Mouse (Mus musculus) kidney, embryonic 15.5 days (tissue): Measurements from ENCODE around the gene BC016579. TPM values are rescaled to one million over a fixed set of nuclear protein-coding genes. Genes with fewer than 3 reads are reported as not detected.

Source experiments
- ATAC-seq: fragments of 200-750 bp; cut with Nextera tagmentation; replicated peaks from 2 replicates; pipeline ENCODE4 v1.8.0; 2017; ENCODE audit warnings: moderate TSS enrichment; ENCODE audit not compliant: low FRiP score
- H3K27ac ChIP-seq: fragments of 300-500 bp; sonication (generic); 2 replicates; pipeline ENCODE4 v1.5.1; 2015; ENCODE audit warnings: mild to moderate bottlenecking, inconsistent platforms
- H3K27me3 ChIP-seq: fragments of 300-500 bp; sonication (generic); 2 replicates; pipeline ENCODE4 v1.6.1; 2015; ENCODE audit warnings: inconsistent platforms
- H3K36me3 ChIP-seq: fragments of 300-500 bp; sonication (generic); 2 replicates; pipeline ENCODE4 v1.6.1; 2015; ENCODE audit warnings: inconsistent platforms
- H3K4me1 ChIP-seq: fragments of 300-500 bp; sonication (generic); 2 replicates; pipeline ENCODE4 v1.6.1; 2015; ENCODE audit warnings: inconsistent platforms
- H3K4me2 ChIP-seq: fragments of 300-500 bp; sonication (generic); 2 replicates; pipeline ENCODE4 v1.6.1; 2015; ENCODE audit warnings: moderate library complexity, mild to moderate bottlenecking, inconsistent platforms
- H3K4me3 ChIP-seq: fragments of 300-500 bp; sonication (generic); replicated peaks from 2 replicates; pipeline ENCODE4 v1.5.1; 2015; ENCODE audit warnings: mild to moderate bottlenecking, inconsistent platforms
- H3K9ac ChIP-seq: fragments of 300-500 bp; sonication (generic); 2 replicates; pipeline ENCODE4 v1.6.1; 2015; ENCODE audit warnings: mild to moderate bottlenecking, inconsistent platforms
- H3K9me3 ChIP-seq: fragments of 300-500 bp; sonication (generic); replicated peaks from 2 replicates; pipeline ENCODE4 v1.6.1; 2016; ENCODE audit warnings: inconsistent platforms
- WGBS: fragments of 180-500 bp; shearing (Covaris S2); methylation state at CpG from one replicate; pipeline ENCODE4 v1.1.7; 2015; ENCODE audit warnings: mixed read lengths; 5-methylcytosine and 5-hydroxymethylcytosine counted together
- polyA plus RNA-seq: library from polyadenylated mRNA; unstranded; fragments of >200 nt; fragmentation: Nextera tagmentation; extraction: Ambion mirVana; gene quantifications from 2 replicates; pipeline ENCODE4 v1.2.1, GENCODE M21; 2015

The BC016579 gene
- polyA plus RNA-seq, 1 experiment from 2014 or later: 0.23 TPM

DNA sequence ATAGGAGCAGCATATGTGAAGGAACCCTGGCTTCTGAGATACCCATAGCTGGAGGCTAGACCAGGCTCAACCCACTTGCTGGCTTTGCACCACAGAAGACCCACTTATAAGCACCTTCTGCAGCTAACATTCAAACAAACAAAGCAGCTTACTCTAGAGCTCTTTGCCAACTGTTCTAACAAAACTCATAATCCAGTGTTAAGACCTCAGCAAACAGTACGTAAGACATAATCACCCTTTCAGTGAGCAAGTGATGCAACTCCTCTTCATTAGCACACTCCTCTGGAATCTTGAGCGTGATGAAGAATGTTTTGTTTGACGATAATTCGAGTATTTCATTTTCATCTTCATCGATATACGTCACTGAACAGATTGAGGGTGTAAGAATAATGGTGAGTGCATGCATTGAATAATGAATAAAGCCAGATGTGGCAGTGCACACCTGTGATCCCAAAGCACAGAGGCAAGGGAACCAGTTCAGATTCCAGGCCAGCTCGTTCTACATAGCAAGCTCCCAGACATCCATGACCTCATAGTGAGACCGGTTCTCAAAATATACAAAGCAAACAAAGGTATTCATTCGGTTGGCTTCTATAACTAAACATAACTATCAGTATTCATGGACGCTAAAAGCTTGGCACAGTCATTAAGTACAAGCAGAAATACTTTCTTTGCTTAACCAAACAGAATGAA is 13.7 kb downstream of the BC016579 start:
- Histone ChIP-seq H3K4me1 (no peaks in the 10 kb centered on the region), H3K9ac (no peak overlapping the region), H3K36me3 (no peaks in the 10 kb centered on the region), H3K27me3 (no peaks in the 10 kb centered on the region), H3K4me2 (no peak overlapping the region), H3K27ac (no peak overlapping the region), H3K4me3 (no peak overlapping the region), H3K9me3 (no peaks in the 10 kb centered on the region)
- ATAC-seq: no peak
- 78% methylated on average over 10 of the region's 10 CpGs for WGBS

DNA sequence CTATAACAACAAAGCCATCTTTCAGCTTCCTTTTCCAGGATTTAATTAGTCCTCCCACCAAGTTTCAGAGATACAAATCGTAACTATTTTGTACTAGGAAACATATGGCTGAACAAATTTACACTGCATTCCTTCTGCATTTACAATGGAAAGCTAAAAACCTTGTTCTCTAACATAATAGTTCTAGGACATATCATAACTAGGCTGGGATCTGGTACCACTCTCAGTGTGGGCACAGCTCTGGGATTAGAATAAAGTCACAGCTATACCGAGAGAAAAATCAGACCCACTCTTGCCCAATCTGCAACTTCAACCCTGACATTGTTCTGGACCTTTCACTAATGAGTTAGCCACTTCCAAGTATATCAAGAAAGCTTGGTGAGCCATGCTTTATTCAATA is 18.0 kb downstream of the BC016579 start:
- no peak overlapping the region for H3K9ac ChIP-seq
- WGBS: 84% methylated on average over 2 of the region's 2 CpGs
- no peak overlapping the region for H3K4me2 ChIP-seq
- H3K36me3 ChIP-seq: no peaks in the 10 kb centered on the region
- no peak overlapping the region for H3K4me3 ChIP-seq
- no peak overlapping the region for H3K27ac ChIP-seq
- no peaks in the 10 kb centered on the region for H3K27me3 ChIP-seq
- H3K9me3 ChIP-seq: no peaks in the 10 kb centered on the region
- no peak for ATAC-seq
- no peaks in the 10 kb centered on the region for H3K4me1 ChIP-seq

DNA sequence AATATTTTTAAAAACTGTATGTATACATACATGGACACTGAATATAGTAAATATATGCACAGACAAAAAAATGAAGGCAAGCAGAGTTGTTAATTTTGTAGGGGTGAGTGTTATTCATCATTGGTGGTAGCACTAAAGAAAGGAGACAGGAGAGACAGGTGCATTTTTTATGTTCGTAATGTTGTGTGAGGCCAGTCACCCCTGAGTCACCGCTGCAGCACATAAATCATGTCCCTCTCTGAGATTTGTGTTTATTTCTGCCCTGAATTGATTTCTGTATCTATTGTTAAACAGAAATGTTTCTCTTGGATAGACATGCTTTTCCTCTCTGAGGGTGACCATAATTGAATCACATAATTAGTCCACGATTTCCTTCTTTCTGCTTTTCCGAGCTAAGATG is 21.4 kb downstream of the BC016579 start:
- Histone ChIP-seq H3K27me3 (no peaks in the 10 kb centered on the region), H3K9ac (no peak overlapping the region), H3K4me2 (no peak overlapping the region), H3K36me3 (no peaks in the 10 kb centered on the region), H3K9me3 (no peaks in the 10 kb centered on the region), H3K4me3 (no peak overlapping the region), H3K4me1 (no peaks in the 10 kb centered on the region), H3K27ac (no peak overlapping the region)
- WGBS: 46% methylated on average over 4 of the region's 4 CpGs
- ATAC-seq: no peak

DNA sequence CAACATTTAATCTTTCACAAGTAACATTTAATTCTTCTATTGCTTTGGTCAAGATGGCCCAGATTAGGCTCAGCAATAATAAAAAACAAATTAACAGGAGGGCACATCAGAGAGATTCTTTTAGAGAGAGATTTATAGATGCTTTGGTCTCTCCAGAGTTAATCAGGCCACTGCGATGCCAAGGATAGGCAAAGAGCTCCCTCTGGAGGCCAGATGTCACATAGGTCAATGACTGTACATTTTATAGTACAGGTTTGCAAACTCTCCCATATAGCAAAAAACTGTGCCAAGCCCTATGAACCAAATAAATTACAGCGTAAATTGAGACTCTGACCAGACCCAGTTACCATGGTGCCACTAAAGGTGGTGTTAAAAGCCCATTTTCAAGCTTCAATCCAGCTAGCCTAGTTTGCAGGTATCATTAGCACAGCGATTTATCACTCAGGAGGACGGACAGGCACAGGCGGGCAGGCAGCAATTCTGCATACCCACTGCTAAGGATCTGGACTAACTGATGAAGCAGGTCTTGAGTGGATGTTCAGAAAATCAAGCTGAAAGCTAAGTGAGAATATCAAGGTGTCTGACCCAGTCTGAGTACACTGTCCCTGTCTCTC is 23.4 kb downstream of the BC016579 start:
- peak; percentile 80; the same call in 1 of the 2 replicates for ATAC-seq
- 49% methylated on average over 5 of the region's 5 CpGs for WGBS
- Histone ChIP-seq H3K9me3 (no peaks in the 10 kb centered on the region), H3K4me2 (no peak overlapping the region), H3K27me3 (no peaks in the 10 kb centered on the region), H3K9ac (no peak overlapping the region), H3K36me3 (no peaks in the 10 kb centered on the region), H3K27ac (no peak overlapping the region), H3K4me3 (no peak overlapping the region), H3K4me1 (no peaks in the 10 kb centered on the region)

DNA sequence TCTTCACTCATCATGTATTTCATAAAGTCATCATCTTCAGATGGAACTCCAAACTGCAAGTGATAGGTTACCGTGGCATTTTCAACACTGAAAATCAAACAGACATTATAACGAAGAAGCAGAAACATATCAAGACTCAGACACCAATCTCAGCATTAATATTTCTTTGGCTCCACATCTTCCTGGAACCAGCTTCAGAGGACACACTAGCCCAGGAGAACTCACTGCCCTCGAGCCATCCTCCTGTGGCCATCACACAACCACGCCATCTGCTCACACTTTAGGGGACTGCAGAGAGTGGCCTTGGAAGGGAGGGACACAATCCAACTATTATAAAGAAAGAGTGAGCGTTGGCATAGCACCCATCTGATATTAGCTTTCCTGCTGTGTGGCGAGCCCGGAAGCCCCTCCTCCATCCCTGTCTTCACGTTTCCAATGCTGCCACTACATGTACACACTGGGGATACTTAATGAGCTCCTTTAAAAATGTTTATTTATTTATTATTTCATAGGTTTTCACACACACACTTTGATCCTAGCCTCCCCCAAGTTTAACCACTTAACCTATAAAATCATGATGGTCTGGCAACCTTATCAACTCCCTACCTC is 24.3 kb downstream of the BC016579 start:
- Histone ChIP-seq H3K4me3 (no peak overlapping the region), H3K27me3 (no peaks in the 10 kb centered on the region), H3K4me1 (no peaks in the 10 kb centered on the region), H3K4me2 (no peak overlapping the region), H3K9ac (no peak overlapping the region), H3K36me3 (no peaks in the 10 kb centered on the region), H3K9me3 (no peaks in the 10 kb centered on the region), H3K27ac (no peak overlapping the region)
- no peak for ATAC-seq
- WGBS: 76% methylated on average over 8 of the region's 8 CpGs

DNA sequence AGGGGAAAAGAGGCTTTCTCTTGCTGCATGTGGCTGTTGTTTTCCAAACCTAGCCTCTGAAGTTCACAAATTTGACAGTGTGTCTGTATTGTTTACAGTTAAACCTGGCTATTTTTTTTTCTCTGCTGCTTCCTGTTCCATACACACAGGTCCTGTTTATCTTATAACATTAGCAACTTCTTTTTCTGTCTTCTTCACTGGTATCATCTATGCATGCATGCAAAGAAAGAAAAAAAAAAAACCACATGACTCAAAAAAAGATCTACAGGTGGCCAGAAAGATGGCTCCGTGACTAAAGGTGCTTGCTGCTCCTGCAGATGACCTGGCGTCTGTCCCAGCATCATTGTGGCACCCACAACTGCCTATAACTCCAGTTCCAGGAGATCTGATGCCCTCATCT is 28.5 kb downstream of the BC016579 start:
- 82% methylated on average over 2 of the region's 2 CpGs for WGBS
- Histone ChIP-seq H3K4me3 (no peak overlapping the region), H3K4me1 (no peaks in the 10 kb centered on the region), H3K9ac (no peak overlapping the region), H3K4me2 (no peak overlapping the region), H3K36me3 (no peaks in the 10 kb centered on the region), H3K27me3 (no peaks in the 10 kb centered on the region), H3K27ac (no peak overlapping the region), H3K9me3 (no peaks in the 10 kb centered on the region)
- ATAC-seq: no peak

DNA sequence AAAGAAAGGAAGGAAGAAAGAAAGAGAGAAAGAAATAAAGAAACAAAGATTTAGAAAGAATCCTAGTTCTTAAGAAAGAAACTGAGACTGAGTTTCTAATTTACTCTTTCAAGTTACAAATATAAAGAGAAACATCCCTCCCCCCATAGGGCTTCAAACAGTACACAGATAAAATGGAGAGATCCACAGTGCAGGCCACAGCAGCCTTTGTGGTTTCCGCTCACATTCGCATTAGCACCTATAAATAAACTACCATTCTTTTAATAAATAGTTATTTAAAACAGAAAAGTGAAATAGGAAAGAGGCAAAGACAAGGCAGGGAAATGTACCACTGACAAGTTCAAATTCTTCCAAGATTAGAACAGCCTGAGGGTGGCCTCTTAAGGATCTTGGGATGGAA is 29.1 kb downstream of the BC016579 start:
- WGBS: 75% methylated on average over 2 of the region's 2 CpGs
- Histone ChIP-seq H3K27me3 (no peaks in the 10 kb centered on the region), H3K4me1 (no peaks in the 10 kb centered on the region)

DNA sequence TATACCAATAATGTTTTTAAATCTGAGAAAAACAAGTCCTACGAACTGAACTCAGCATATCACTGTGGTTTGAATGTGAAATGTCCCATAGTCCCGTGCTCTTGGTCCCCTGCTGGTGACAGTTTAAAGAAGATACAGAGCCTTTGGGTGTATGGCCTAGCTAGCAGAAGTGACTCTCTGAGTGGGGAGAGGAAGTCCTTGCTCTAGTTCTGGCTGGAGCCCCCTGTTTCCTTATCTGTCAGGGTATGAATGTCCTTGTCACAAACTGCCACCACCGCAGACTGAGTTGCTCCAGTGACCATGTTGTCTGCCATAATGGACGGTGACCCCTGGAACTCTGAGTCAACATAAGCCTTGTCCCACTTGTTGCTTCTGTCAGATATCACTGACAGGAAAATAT is 30.6 kb downstream of the BC016579 start:
- Histone ChIP-seq H3K9me3 (no peaks in the 10 kb centered on the region), H3K4me1 (no peaks in the 10 kb centered on the region), H3K27ac (no peak overlapping the region), H3K27me3 (no peaks in the 10 kb centered on the region), H3K4me3 (no peak overlapping the region), H3K36me3 (no peaks in the 10 kb centered on the region), H3K9ac (no peak overlapping the region), H3K4me2 (no peak overlapping the region)
- no peak for ATAC-seq
- WGBS: 91% methylated on average over 4 of the region's 4 CpGs

More for the DNA sequence above, 29.1 kb downstream of the BC016579 start:
- ATAC-seq: no peak
- Histone ChIP-seq H3K4me3 (no peak overlapping the region), H3K9me3 (no peaks in the 10 kb centered on the region), H3K36me3 (no peaks in the 10 kb centered on the region), H3K4me2 (no peak overlapping the region), H3K9ac (no peak overlapping the region), H3K27ac (no peak overlapping the region)

DNA sequence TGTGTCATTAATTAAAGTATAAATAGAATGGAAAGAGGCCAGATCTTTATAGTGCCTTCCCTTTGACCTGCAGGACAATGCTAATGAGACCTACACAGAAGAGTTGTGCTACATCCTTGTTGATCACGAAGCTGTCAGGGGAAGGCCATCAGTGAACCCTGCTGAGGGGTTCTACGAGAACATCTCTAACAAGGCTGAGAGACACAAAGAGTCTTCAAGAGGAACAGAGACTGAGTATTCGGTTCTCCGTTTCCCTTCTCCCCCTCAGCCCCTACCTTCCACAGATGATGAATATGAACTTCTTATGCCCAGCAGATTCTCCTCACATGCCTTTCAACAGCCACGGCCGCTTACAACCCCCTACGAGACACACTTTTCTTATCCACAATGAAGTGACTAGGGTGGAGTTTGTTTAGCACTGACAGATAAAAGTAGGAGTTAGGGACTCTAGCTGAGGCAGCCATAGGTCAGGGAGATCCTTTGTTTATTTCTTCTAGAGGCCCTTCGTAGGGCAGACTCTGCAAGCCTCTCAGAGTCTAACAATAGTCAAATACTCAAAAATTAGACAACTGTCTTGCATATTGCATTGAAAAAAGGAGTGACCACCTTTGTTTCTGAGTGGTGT is 34.0 kb downstream of the BC016579 start:
- no peaks in the 10 kb centered on the region for H3K4me1 ChIP-seq
- H3K9ac ChIP-seq: no peak overlapping the region
- WGBS: 81% methylated on average over 8 of the region's 8 CpGs
- no peak overlapping the region for H3K4me3 ChIP-seq
- no peaks in the 10 kb centered on the region for H3K27me3 ChIP-seq
- no peaks in the 10 kb centered on the region for H3K36me3 ChIP-seq
- no peak overlapping the region for H3K27ac ChIP-seq
- H3K4me2 ChIP-seq: no peak overlapping the region
- no peak for ATAC-seq
- no peaks in the 10 kb centered on the region for H3K9me3 ChIP-seq

DNA sequence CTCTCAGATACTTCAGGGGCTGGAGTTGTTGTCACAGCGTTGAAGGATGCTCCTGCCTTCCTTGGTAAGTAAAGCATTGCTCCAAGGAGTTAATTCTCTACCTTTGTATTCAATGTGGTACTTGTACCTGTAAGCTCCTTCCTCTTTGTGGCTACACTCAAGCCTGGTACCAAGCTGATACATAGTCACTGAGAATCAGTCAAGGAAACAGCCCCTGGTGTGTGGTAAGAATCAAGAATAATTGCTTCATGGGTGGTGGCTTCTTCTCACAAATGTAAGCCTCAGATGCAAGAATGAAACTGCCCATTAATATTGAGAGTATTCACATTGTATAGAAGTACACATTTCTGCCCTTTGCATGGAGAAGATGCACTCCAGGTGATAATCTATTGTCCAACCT is 37.9 kb downstream of the BC016579 start:
- H3K27ac ChIP-seq: no peak overlapping the region
- no peak overlapping the region for H3K9ac ChIP-seq
- no peak overlapping the region for H3K4me3 ChIP-seq
- no peaks in the 10 kb centered on the region for H3K27me3 ChIP-seq
- H3K4me1 ChIP-seq: no peaks in the 10 kb centered on the region
- 92% methylated on average over 1 of the region's 1 CpGs for WGBS
- ATAC-seq: no peak
- H3K9me3 ChIP-seq: no peaks in the 10 kb centered on the region
- H3K4me2 ChIP-seq: no peak overlapping the region
- no peaks in the 10 kb centered on the region for H3K36me3 ChIP-seq

DNA sequence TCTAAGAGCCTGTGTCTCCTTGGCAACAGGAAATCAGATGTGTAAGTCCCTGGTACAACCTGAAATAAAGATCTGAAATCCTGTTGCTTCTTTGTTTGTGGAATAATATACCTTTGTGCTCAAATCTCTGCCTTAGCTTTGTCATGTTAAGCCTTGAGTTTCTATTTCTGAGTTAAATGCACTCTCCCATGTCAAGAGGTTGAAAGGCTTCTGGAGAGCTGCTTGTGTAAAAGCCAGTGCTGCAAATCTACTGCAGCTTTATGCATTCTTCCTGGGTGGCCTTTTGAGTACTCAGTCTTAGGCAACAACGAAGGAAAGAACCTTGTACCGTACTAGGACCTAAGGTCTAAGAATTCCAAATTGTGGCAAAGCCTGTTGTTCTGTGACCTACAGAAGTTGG is 40.6 kb downstream of the BC016579 start:
- peaks cover 4% of the 10 kb centered on the region; the same call in 1 of the 2 replicates for H3K4me1 ChIP-seq
- no peaks in the 10 kb centered on the region for H3K27me3 ChIP-seq
- 82% methylated on average over 2 of the region's 2 CpGs for WGBS
- H3K9ac ChIP-seq: no peak overlapping the region
- H3K9me3 ChIP-seq: no peaks in the 10 kb centered on the region
- H3K4me3 ChIP-seq: no peak overlapping the region
- no peak overlapping the region for H3K27ac ChIP-seq
- ATAC-seq: no peak
- no peak overlapping the region for H3K4me2 ChIP-seq
- no peaks in the 10 kb centered on the region for H3K36me3 ChIP-seq

DNA sequence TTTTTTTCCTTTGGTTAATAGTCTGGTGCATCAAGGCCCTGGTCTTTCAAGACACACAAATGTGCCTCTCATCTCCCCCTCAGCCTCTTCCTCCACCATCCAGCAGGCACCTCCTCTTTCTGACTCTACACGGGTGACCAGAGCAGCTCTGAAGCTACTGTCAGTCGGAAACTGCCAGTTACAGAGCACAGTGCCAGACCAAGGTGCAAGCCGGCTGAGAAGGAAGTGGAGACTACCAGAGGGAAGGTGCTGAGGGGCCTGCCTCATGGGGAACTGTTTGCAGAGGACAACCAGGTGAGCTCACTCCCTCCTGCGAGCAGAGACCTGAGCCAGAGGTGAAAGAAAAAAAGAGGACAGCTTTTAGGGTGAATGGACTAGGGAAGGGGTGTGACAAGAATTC is 43.6 kb downstream of the BC016579 start, which contains the start of gene Gcsam:
Gene Gcsam, plus strand, starts transcription at position 114 of the 400 bp plus-strand sequence.
- H3K4me2 ChIP-seq: no peak within 1 kb of the TSS
- H3K4me1 ChIP-seq: peaks cover 4% of the 10 kb centered on the region; the same call in 1 of the 2 replicates
- no peaks in the 10 kb centered on the region for H3K36me3 ChIP-seq
- H3K27me3 ChIP-seq: no peaks in the 10 kb centered on the region
- H3K9me3 ChIP-seq: no peaks in the 10 kb centered on the region
- no peak for ATAC-seq
- H3K27ac ChIP-seq: no peak within 1 kb of the TSS
- no peak within 1 kb of the TSS for H3K9ac ChIP-seq
- 76% methylated on average over 4 of the region's 4 CpGs for WGBS
- no peak within 1 kb of the TSS for H3K4me3 ChIP-seq
